Mouse (Mus musculus): ENCODE data around the gene Tesk1.

GRCm38 (mm10) chr4:43457124-43457523 lies 15.4 kb downstream of the Tesk1 start:
- no peak for TF ChIP-seq CTCF (IDR thresholded peaks at IDR 0.05; ENCODE audit: borderline replicate concordance, extremely low read depth, insufficient read depth, insufficient read length)
- no peak for TF ChIP-seq POLR2A (IDR thresholded peaks at IDR 0.05; ENCODE audit: borderline replicate concordance, extremely low read depth, insufficient read depth, insufficient read length, poor library complexity, severe bottlenecking)

Data from brain, embryonic 14.5 days (tissue).